Mouse (Mus musculus) MN1 (cell line): Measurements from ENCODE around the gene Sprn.

ENCODE experiments used
- DNase-seq: peaks from one replicate; pipeline ENCODE4 v3.0.0-alpha.2; 2016; ENCODE audit warnings: low spot score

The Sprn gene

GRCm38 (mm10) chr7:140101498-140101897, 53.2 kb downstream of the Sprn start:
- no peak for DNase-seq
